Mouse (Mus musculus): ENCODE measurements around the gene Tnrc6a. TPM values are rescaled to one million over a fixed set of nuclear protein-coding genes. Genes with fewer than 3 reads are reported as not detected.

The Tnrc6a gene
- polyA plus RNA-seq, 1 experiment from 2014 or later: 70.9 TPM

Other genes starting within 250 kb of the Tnrc6a start
- 37.4 and 40.4 TPM in 2 replicates for gene Rbbp6, start 158.2 kb upstream of the Tnrc6a start, polyA plus RNA-seq (2016; fragmentation: Nextera tagmentation; extraction: Ambion mirVana)
- 0.06 and 0.10 TPM in 2 replicates for gene Slc5a11, start 90.9 kb downstream of the Tnrc6a start, polyA plus RNA-seq (2016; fragmentation: Nextera tagmentation; extraction: Ambion mirVana)
- gene Lcmt1, start 245.9 kb downstream of the Tnrc6a start, polyA plus RNA-seq (2016; fragmentation: Nextera tagmentation; extraction: Ambion mirVana): 51.0 and 55.5 TPM in 2 replicates
- gene Arhgap17, start 246.0 kb downstream of the Tnrc6a start, polyA plus RNA-seq (2016; fragmentation: Nextera tagmentation; extraction: Ambion mirVana): 21.4 and 24.5 TPM in 2 replicates